Mouse (Mus musculus) ES-Bruce4 (cell line): ENCODE results near the gene Xirp1.

Experiments
- CTCF ChIP-seq: IDR thresholded peaks from one replicate; pipeline ENCODE4 v1.8.1; 2011; ENCODE audit warnings: low read depth, low read length
- EP300 ChIP-seq: IDR thresholded peaks from 2 replicates; pipeline ENCODE4 v1.6.1; 2011; ENCODE audit warnings: low read depth, low read length; ENCODE audit not compliant: insufficient read depth
- POLR2A ChIP-seq: IDR thresholded peaks from one replicate; pipeline ENCODE4 v1.8.1; 2011; ENCODE audit warnings: low read length; ENCODE audit not compliant: insufficient read depth

DNA sequence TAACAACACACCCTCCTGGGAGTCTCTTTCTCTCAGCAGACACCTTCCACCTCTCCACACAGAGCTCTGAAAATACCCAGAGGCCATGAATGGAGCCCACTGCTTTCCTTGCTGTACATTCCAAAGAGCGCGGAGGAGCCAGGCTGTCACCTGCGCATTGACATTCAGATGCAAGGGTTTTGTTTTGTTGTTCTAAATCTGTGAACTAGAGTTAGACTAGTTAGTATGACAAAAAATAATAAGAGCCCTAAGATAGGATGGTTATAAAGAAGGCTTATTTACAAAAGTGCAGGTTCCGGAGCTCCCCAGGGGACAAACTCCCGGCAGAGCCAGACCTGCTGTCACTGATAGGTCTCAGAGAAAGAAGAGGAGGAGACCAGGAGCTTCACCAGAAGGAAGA is 32.1 kb downstream of the Xirp1 start:
- TF ChIP-seq CTCF (no peak), POLR2A (no peak), EP300 (peak; percentile 73)
